Mouse (Mus musculus) intestine, embryonic 14.5 days (tissue): ENCODE data around the gene Atp13a4. TPM values are rescaled to one million over a fixed set of nuclear protein-coding genes. Genes with fewer than 3 reads are reported as not detected.

Experiments
- ATAC-seq: fragments of 200-750 bp; cut with Nextera tagmentation; replicated peaks from 2 replicates; pipeline ENCODE4 v1.8.0; 2017; ENCODE audit warnings: low read depth, moderate number of reproducible peaks, moderate TSS enrichment, moderate library complexity; ENCODE audit not compliant: low FRiP score, low TSS enrichment
- DNase-seq: peaks from one replicate; pipeline ENCODE4 v3.0.0-alpha.2; 2018; ENCODE audit warnings: low spot score
- H3K27ac ChIP-seq: fragments of 300-500 bp; sonication (generic); 2 replicates; pipeline ENCODE4 v1.5.1; 2014; ENCODE audit warnings: low read depth, mild to moderate bottlenecking, control low read depth
- H3K27me3 ChIP-seq: fragments of 300-500 bp; sonication (generic); replicated peaks from 2 replicates; pipeline ENCODE4 v1.6.1; 2014; ENCODE audit warnings: low read length, control low read depth; ENCODE audit not compliant: control insufficient read depth, insufficient read depth
- H3K36me3 ChIP-seq: fragments of 300-500 bp; sonication (generic); 2 replicates; pipeline ENCODE4 v1.6.1; 2014; ENCODE audit warnings: low read length, control low read depth; ENCODE audit not compliant: control insufficient read depth, insufficient read depth
- H3K4me1 ChIP-seq: fragments of 300-500 bp; sonication (generic); replicated peaks from 2 replicates; pipeline ENCODE4 v1.6.1; 2014; ENCODE audit warnings: low read length, control low read depth, mixed read lengths; ENCODE audit not compliant: control insufficient read depth, insufficient read depth
- H3K4me2 ChIP-seq: fragments of 300-500 bp; sonication (generic); 2 replicates; pipeline ENCODE4 v1.6.1; 2014; ENCODE audit warnings: low read length
- H3K4me3 ChIP-seq: fragments of 300-500 bp; sonication (generic); 2 replicates; pipeline ENCODE4 v1.5.1; 2014; ENCODE audit warnings: low read depth, low read length, control low read depth, mixed read lengths
- H3K9ac ChIP-seq: fragments of 300-500 bp; sonication (generic); 2 replicates; pipeline ENCODE4 v1.6.1; 2014; ENCODE audit warnings: mild to moderate bottlenecking, low read length
- H3K9me3 ChIP-seq: fragments of 300-500 bp; sonication (generic); 2 replicates; pipeline ENCODE4 v1.6.1; 2016; ENCODE audit warnings: low read length, control low read depth; ENCODE audit not compliant: control insufficient read depth
- WGBS: fragments of 180-500 bp; shearing (Covaris S2); extraction: QIAGEN DNeasy Blood & Tissue Kit; methylation state at CpG from one replicate; pipeline ENCODE4 v1.1.7; 2014; 5-methylcytosine and 5-hydroxymethylcytosine counted together
- polyA plus RNA-seq: library from polyadenylated mRNA; unstranded; fragments of >200 nt; fragmentation: Nextera tagmentation; extraction: Ambion mirVana; gene quantifications from 2 replicates; pipeline ENCODE4 v1.2.1, GENCODE M21; 2014

Atp13a4 gene
- polyA plus RNA-seq, 1 experiment from 2014 or later = 0.30 TPM

- Histone ChIP-seq H3K9me3 (no peaks in the 10 kb centered on the region), H3K36me3 (no peaks in the 10 kb centered on the region), H3K4me1 (no peaks in the 10 kb centered on the region), H3K9ac (no peak overlapping the region), H3K4me3 (no peak overlapping the region), H3K4me2 (no peak overlapping the region), H3K27me3 (no peaks in the 10 kb centered on the region), H3K27ac (no peak overlapping the region)
- DNase-seq (no peak), ATAC-seq (no peak)
- WGBS = 83% methylated on average over 3 of the region's 3 CpGs
Measured at GRCm38 (mm10) chr16:29509881-29510280, 34.8 kb downstream of the Atp13a4 start.

- ATAC-seq = no peak
- Histone ChIP-seq H3K4me1 (no peaks in the 10 kb centered on the region), H3K9ac (no peak overlapping the region), H3K27ac (no peak overlapping the region), H3K27me3 (no peaks in the 10 kb centered on the region), H3K36me3 (no peaks in the 10 kb centered on the region), H3K4me3 (no peak overlapping the region), H3K9me3 (no peaks in the 10 kb centered on the region), H3K4me2 (no peak overlapping the region)
- no peak for DNase-seq
- 80% methylated on average over 4 of the region's 4 CpGs for WGBS
Measured at GRCm38 (mm10) chr16:29504671-29505070, 40.0 kb downstream of the Atp13a4 start.

- no peak overlapping the region for H3K4me2 ChIP-seq
- H3K9me3 ChIP-seq = no peaks in the 10 kb centered on the region
- ATAC-seq = no peak
- 75% methylated on average over 9 of the region's 9 CpGs for WGBS
- H3K4me1 ChIP-seq = no peaks in the 10 kb centered on the region
- no peak overlapping the region for H3K9ac ChIP-seq
- H3K27ac ChIP-seq = no peak overlapping the region
- no peaks in the 10 kb centered on the region for H3K36me3 ChIP-seq
- H3K4me3 ChIP-seq = no peak overlapping the region
- no peaks in the 10 kb centered on the region for H3K27me3 ChIP-seq
- no peak for DNase-seq
Measured at GRCm38 (mm10) chr16:29504198-29504597, 40.5 kb downstream of the Atp13a4 start.

GRCm38 (mm10) chr16:29491031-29491430, 53.6 kb downstream of the Atp13a4 start:
- DNase-seq (no peak), ATAC-seq (no peak)
- Histone ChIP-seq H3K4me1 (no peaks in the 10 kb centered on the region), H3K4me3 (no peak overlapping the region), H3K9me3 (no peaks in the 10 kb centered on the region), H3K27me3 (no peaks in the 10 kb centered on the region), H3K36me3 (no peaks in the 10 kb centered on the region), H3K27ac (no peak overlapping the region), H3K4me2 (no peak overlapping the region), H3K9ac (no peak overlapping the region)
- WGBS = 78% methylated on average over 3 of the region's 3 CpGs

GRCm38 (mm10) chr16:29481439-29481838, 63.2 kb downstream of the Atp13a4 start:
- DNase-seq = no peak
- Histone ChIP-seq H3K4me3 (no peak overlapping the region), H3K9me3 (no peaks in the 10 kb centered on the region), H3K9ac (no peak overlapping the region), H3K4me1 (no peaks in the 10 kb centered on the region), H3K27ac (no peak overlapping the region), H3K36me3 (no peaks in the 10 kb centered on the region), H3K4me2 (no peak overlapping the region), H3K27me3 (no peaks in the 10 kb centered on the region)
- ATAC-seq = no peak

GRCm38 (mm10) chr16:29480396-29480795, 64.3 kb downstream of the Atp13a4 start:
- H3K4me1 ChIP-seq = no peaks in the 10 kb centered on the region
- ATAC-seq = no peak
- WGBS = 93% methylated on average over 6 of the region's 6 CpGs

GRCm38 (mm10) chr16:29463798-29464197, 80.9 kb downstream of the Atp13a4 start:
- DNase-seq = no peak
- no peak overlapping the region for H3K27ac ChIP-seq

More at GRCm38 (mm10) chr16:29480396-29480795, 64.3 kb downstream of the Atp13a4 start:
- H3K4me2 ChIP-seq = no peak overlapping the region
- H3K4me3 ChIP-seq = no peak overlapping the region
- H3K9me3 ChIP-seq = no peaks in the 10 kb centered on the region
- H3K27me3 ChIP-seq = no peaks in the 10 kb centered on the region
- no peak overlapping the region for H3K9ac ChIP-seq
- H3K27ac ChIP-seq = no peak overlapping the region
- no peaks in the 10 kb centered on the region for H3K36me3 ChIP-seq
- no peak for DNase-seq

GRCm38 (mm10) chr16:29459331-29459730, 85.3 kb downstream of the Atp13a4 start:
- Histone ChIP-seq H3K27ac (no peak overlapping the region), H3K27me3 (no peaks in the 10 kb centered on the region), H3K4me3 (no peak overlapping the region), H3K4me2 (no peak overlapping the region), H3K4me1 (no peaks in the 10 kb centered on the region), H3K36me3 (no peaks in the 10 kb centered on the region), H3K9ac (no peak overlapping the region), H3K9me3 (no peaks in the 10 kb centered on the region)
- DNase-seq (no peak), ATAC-seq (no peak)
- 74% methylated on average over 10 of the region's 10 CpGs for WGBS

More at GRCm38 (mm10) chr16:29463798-29464197, 80.9 kb downstream of the Atp13a4 start:
- no peak overlapping the region for H3K4me3 ChIP-seq
- H3K9me3 ChIP-seq = no peaks in the 10 kb centered on the region
- no peak for ATAC-seq
- no peaks in the 10 kb centered on the region for H3K36me3 ChIP-seq
- no peak overlapping the region for H3K9ac ChIP-seq
- 47% methylated on average over 3 of the region's 3 CpGs for WGBS
- H3K27me3 ChIP-seq = no peaks in the 10 kb centered on the region
- no peaks in the 10 kb centered on the region for H3K4me1 ChIP-seq
- no peak overlapping the region for H3K4me2 ChIP-seq

- ATAC-seq (no peak), DNase-seq (no peak)
- H3K9me3 ChIP-seq = no peaks in the 10 kb centered on the region
- no peak overlapping the region for H3K27ac ChIP-seq
- no peak overlapping the region for H3K9ac ChIP-seq
- 85% methylated on average over 2 of the region's 2 CpGs for WGBS
- no peaks in the 10 kb centered on the region for H3K4me1 ChIP-seq
- H3K4me2 ChIP-seq = no peak overlapping the region
- no peak overlapping the region for H3K4me3 ChIP-seq
- H3K27me3 ChIP-seq = no peaks in the 10 kb centered on the region
- H3K36me3 ChIP-seq = no peaks in the 10 kb centered on the region
Measured at GRCm38 (mm10) chr16:29456851-29457250, 87.8 kb downstream of the Atp13a4 start.
